Mouse (Mus musculus): ENCODE data around the gene Hnrnpul1.

GRCm38 (mm10) chr7:25705801-25706251 lies 48.7 kb downstream of the Hnrnpul1 start:
- TF ChIP-seq CTCF (IDR thresholded peaks at IDR 0.05; ENCODE audit: control insufficient read depth, insufficient read depth, insufficient replicate concordance, low read depth, low read length) (no peak), POLR2A (IDR thresholded peaks at IDR 0.05; ENCODE audit: control insufficient read depth, low read depth, low read length) (no peak)

Measured in testis, adult 2 months (tissue).